Mouse (Mus musculus) spleen, postnatal 36 days (tissue): Measurements from ENCODE around the gene Gpr137b.
"Not testable (repeated sequence)": the region's sequence is repeated elsewhere in the genome, so short reads cannot be mapped to it uniquely, and the experiment has no call there.

Experiments
- DNase-seq, 2 experiments: peaks; one replicate each; pipeline ENCODE4 v3.0.0; 2022; ENCODE audit warnings: low spot score in 2 of 2, mixed read lengths in 1 of 2

The Gpr137b gene

GRCm38 (mm10) chr13:13366371-13366770 is 27.4 kb downstream of the Gpr137b start:
- not testable (repeated sequence) for DNase-seq

- DNase-seq: not testable (repeated sequence)
Observed at GRCm38 (mm10) chr13:13363536-13363935, 30.3 kb downstream of the Gpr137b start.

GRCm38 (mm10) chr13:13362261-13362660 is 31.6 kb downstream of the Gpr137b start:
- DNase-seq: not testable (repeated sequence)

GRCm38 (mm10) chr13:13360045-13360444 is 33.8 kb downstream of the Gpr137b start:
- not testable (repeated sequence) for DNase-seq

GRCm38 (mm10) chr13:13358602-13359001 is 35.2 kb downstream of the Gpr137b start:
- not testable (repeated sequence) for DNase-seq

- DNase-seq: not testable (repeated sequence)
Observed at GRCm38 (mm10) chr13:13358097-13358496, 35.7 kb downstream of the Gpr137b start.

GRCm38 (mm10) chr13:13352113-13352512 is 41.7 kb downstream of the Gpr137b start:
- DNase-seq: not testable (repeated sequence)

- not testable (repeated sequence) for DNase-seq
Observed at GRCm38 (mm10) chr13:13350681-13351080, 43.1 kb downstream of the Gpr137b start.

GRCm38 (mm10) chr13:13349288-13349687 is 44.5 kb downstream of the Gpr137b start:
- DNase-seq: peak in 1 of 2 experiments; percentile 48

- DNase-seq: not testable (repeated sequence)
Observed at GRCm38 (mm10) chr13:13347634-13348412, 46.0 kb downstream of the Gpr137b start.

GRCm38 (mm10) chr13:13337361-13337760 is 56.5 kb downstream of the Gpr137b start:
- DNase-seq: not testable (repeated sequence)

GRCm38 (mm10) chr13:13328876-13329275 is 64.9 kb downstream of the Gpr137b start:
- DNase-seq: peak; percentile 39 to 45
